Mouse (Mus musculus) intestine, embryonic 15.5 days (tissue): Measurements from ENCODE around the gene Morc1. TPM values are rescaled to one million over a fixed set of nuclear protein-coding genes. Genes with fewer than 3 reads are reported as not detected.

Source experiments
- ATAC-seq: fragments of 200-750 bp; cut with Nextera tagmentation; 2 replicates; pipeline ENCODE4 v1.8.0; 2017; ENCODE audit warnings: moderate TSS enrichment, moderate library complexity
- H3K27ac ChIP-seq: fragments of 300-500 bp; sonication (generic); 2 replicates; pipeline ENCODE4 v1.5.1; 2015; ENCODE audit warnings: mild to moderate bottlenecking, inconsistent platforms
- H3K27me3 ChIP-seq: fragments of 300-500 bp; sonication (generic); replicated peaks from 2 replicates; pipeline ENCODE4 v1.6.1; 2015; ENCODE audit warnings: inconsistent platforms
- H3K36me3 ChIP-seq: fragments of 300-500 bp; sonication (generic); 2 replicates; pipeline ENCODE4 v1.6.1; 2015; ENCODE audit warnings: inconsistent platforms
- H3K4me1 ChIP-seq: fragments of 300-500 bp; sonication (generic); replicated peaks from 2 replicates; pipeline ENCODE4 v1.6.1; 2015; ENCODE audit warnings: inconsistent platforms
- H3K4me2 ChIP-seq: fragments of 300-500 bp; sonication (generic); replicated peaks from 2 replicates; pipeline ENCODE4 v1.6.1; 2015; ENCODE audit warnings: mild to moderate bottlenecking, inconsistent platforms
- H3K4me3 ChIP-seq: fragments of 300-500 bp; sonication (generic); replicated peaks from 2 replicates; pipeline ENCODE4 v1.5.1; 2015; ENCODE audit warnings: inconsistent platforms
- H3K9ac ChIP-seq: fragments of 300-500 bp; sonication (generic); 2 replicates; pipeline ENCODE4 v1.6.1; 2015; ENCODE audit warnings: inconsistent platforms
- H3K9me3 ChIP-seq: fragments of 300-500 bp; sonication (generic); 2 replicates; pipeline ENCODE4 v1.6.1; 2016; ENCODE audit warnings: inconsistent platforms
- WGBS: fragments of 180-500 bp; shearing (Covaris S2); methylation state at CpG from one replicate; pipeline ENCODE4 v1.1.7; 2015; 5-methylcytosine and 5-hydroxymethylcytosine counted together
- polyA plus RNA-seq: library from polyadenylated mRNA; unstranded; fragments of >200 nt; fragmentation: Nextera tagmentation; extraction: Ambion mirVana; gene quantifications from 2 replicates; pipeline ENCODE4 v1.2.1, GENCODE M21; 2015

The Morc1 gene
- polyA plus RNA-seq = 0.06 and 0.15 TPM in 2 replicates

DNA sequence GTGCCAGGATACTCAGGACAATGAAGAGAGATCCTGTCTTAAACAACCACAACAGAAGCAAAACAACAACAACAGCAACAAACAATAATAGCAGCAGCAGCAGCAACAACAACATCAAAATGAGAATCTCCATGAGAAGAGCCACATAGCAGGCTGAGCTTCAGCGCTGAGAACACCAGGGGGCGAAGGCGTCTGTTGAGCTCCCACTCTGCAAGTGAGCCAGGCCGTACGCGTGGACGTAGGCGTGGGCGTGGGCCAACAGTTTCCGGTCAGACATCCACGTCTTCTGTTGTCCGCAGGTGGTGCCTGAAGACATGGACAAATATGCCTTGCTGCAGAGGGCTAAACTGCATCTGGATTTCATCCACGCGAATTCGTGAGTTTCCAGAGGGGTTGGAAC lies at the start of gene Morc1:
Gene Morc1 (plus strand): TSS at position 211 of the 400 bp plus-strand sequence.
- no peaks in the 10 kb centered on the region for H3K27me3 ChIP-seq
- H3K27ac ChIP-seq = no peak within 1 kb of the TSS
- H3K9ac ChIP-seq = no peak within 1 kb of the TSS
- H3K4me2 ChIP-seq = no peak within 1 kb of the TSS
- 94% methylated on average over 15 of the region's 15 CpGs for WGBS
- no peaks in the 10 kb centered on the region for H3K4me1 ChIP-seq
- no peaks in the 10 kb centered on the region for H3K9me3 ChIP-seq
- ATAC-seq = no peak
- no peaks in the 10 kb centered on the region for H3K36me3 ChIP-seq
- H3K4me3 ChIP-seq = no peak within 1 kb of the TSS

DNA sequence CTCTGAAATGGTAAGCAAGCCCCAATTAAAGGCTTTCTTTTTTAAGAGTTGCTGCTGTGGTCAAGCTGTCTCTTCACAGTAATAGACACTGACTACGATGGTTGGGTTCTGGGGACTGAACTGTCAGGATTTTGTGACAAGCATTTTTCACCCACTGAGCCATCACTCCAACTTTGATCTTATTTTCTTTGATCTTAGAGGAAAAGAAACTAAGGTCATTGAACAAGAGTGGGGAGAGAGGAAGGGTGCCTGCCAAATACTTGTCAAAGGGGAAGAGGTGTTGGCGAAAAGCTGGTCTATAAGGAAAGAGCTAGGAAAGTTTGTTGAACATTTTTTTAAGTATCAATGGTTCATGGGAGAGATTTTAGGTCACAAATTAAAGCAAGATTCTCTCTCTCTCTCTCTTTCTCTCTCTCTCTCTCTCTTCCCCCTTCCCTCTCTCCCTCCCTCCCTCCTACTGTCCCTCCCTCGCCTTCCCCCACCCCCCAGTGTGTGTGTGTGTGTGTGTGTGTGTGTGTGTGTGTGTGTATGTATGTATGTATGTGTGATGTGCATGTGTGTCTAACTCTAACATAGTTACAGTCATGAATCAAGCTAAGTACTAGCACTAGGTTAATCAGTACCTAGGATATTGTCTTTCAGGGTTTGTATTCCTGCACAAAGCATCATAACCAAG lies 47.3 kb upstream of the Morc1 start:
- 73% methylated on average over 3 of the region's 3 CpGs for WGBS
- H3K27me3 ChIP-seq = no peaks in the 10 kb centered on the region
- ATAC-seq = no peak

DNA sequence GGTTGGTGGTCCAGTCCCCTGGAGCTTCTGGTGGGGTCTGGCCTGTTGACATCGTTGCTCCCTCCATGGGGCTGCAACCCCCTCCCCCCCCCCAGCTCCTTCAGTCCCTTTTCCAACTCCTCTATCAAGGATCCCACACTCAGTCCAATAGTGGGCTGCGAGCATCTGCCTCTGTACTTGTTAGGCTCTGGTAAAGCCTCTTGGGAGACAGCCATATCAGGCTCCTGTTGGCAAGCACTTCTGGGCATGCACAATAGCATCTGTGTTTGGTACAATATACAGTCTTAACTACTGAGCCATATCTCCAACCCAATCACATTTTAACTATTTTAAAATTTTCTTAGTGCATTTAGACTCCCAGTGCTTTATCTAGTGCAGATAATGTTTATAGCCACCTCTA lies 44.1 kb upstream of the Morc1 start:
- Histone ChIP-seq H3K4me3 (no peak overlapping the region), H3K36me3 (no peaks in the 10 kb centered on the region), H3K27ac (no peak overlapping the region), H3K9me3 (no peaks in the 10 kb centered on the region), H3K9ac (no peak overlapping the region), H3K4me2 (no peak overlapping the region), H3K27me3 (no peaks in the 10 kb centered on the region), H3K4me1 (no peaks in the 10 kb centered on the region)
- WGBS = 74% methylated on average over 2 of the region's 2 CpGs
- ATAC-seq = no peak

More for the DNA sequence above, 47.3 kb upstream of the Morc1 start:
- no peak overlapping the region for H3K4me3 ChIP-seq
- H3K4me2 ChIP-seq = no peak overlapping the region
- no peaks in the 10 kb centered on the region for H3K36me3 ChIP-seq
- H3K9me3 ChIP-seq = no peaks in the 10 kb centered on the region
- no peak overlapping the region for H3K27ac ChIP-seq
- no peaks in the 10 kb centered on the region for H3K4me1 ChIP-seq
- H3K9ac ChIP-seq = no peak overlapping the region

DNA sequence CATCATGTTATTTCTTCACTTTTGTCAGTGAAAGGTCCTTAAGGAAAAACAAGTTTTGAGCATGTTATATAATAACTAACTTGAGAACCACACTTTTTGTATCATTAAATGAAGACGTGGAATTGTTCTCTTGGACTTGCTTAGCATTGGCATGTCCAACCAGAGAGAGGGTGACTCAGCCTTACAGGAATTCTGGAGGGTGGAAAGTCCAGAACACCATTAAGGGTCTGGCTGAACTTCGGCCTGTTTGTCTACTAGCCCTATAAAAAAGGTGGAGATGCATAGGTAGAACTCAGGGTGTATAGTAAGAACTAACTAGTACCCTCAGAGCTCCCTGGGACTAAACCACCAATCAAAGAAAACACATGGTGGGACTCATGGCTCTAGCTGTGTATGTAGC lies 35.8 kb upstream of the Morc1 start:
- Histone ChIP-seq H3K4me3 (no peak overlapping the region), H3K4me1 (no peaks in the 10 kb centered on the region), H3K4me2 (no peak overlapping the region), H3K9ac (no peak overlapping the region), H3K36me3 (no peaks in the 10 kb centered on the region), H3K9me3 (no peaks in the 10 kb centered on the region), H3K27ac (no peak overlapping the region), H3K27me3 (no peaks in the 10 kb centered on the region)
- 72% methylated on average over 2 of the region's 2 CpGs for WGBS
- peak; percentile 90 for ATAC-seq

DNA sequence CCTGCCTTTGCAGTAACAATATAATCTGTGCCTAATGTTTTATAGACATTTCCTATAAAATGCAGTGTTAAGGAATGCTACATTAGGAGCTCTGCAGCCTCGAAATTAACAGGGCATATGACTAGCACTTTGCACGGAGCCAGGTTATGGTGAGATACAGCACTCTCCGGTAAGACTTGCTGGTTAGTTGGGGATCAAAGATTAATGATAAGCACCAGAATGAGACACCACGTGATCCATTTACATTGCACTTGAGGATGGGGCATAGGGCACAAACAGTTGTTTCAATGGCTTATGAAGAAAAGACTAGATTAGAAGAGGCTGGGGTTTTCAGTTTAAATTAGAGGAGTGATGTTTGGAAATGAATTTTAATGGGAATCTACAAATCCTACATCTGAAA lies 28.1 kb upstream of the Morc1 start:
- no peaks in the 10 kb centered on the region for H3K4me1 ChIP-seq
- H3K27me3 ChIP-seq = no peaks in the 10 kb centered on the region
- WGBS = 52% methylated on average over 4 of the region's 4 CpGs
- 0 out of 2 replicates have a peak overlapping the region, but pooled peaks have one; percentile 27 for H3K27ac ChIP-seq
- H3K4me2 ChIP-seq = no peak overlapping the region
- no peaks in the 10 kb centered on the region for H3K36me3 ChIP-seq
- no peak overlapping the region for H3K9ac ChIP-seq
- peak; percentile 91 for ATAC-seq
- H3K4me3 ChIP-seq = no peak overlapping the region
- H3K9me3 ChIP-seq = no peaks in the 10 kb centered on the region

DNA sequence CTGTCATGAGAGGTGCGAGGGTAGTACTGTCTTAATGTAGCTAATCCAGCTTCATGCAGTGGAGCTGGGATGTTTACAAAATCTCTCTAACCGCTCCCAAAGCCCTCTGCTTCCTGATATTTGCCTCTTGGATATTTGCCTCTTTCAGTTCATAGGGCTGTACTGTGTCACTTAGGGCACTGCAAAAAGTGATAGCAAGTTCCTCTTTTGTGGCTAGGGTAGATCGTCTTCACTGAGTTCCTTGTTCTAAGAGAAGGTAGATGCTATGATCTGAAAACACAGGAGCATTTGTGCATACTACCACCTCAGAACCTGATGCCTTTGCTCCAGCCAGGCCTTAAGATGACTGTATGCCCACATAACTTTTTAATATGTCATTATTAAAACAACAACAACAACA lies 27.6 kb upstream of the Morc1 start:
- WGBS = 52% methylated on average over 3 of the region's 3 CpGs
- no peak overlapping the region for H3K4me3 ChIP-seq
- H3K27ac ChIP-seq = peak overlapping the region; percentile 58
- H3K4me1 ChIP-seq = no peaks in the 10 kb centered on the region
- H3K36me3 ChIP-seq = no peaks in the 10 kb centered on the region
- H3K9me3 ChIP-seq = no peaks in the 10 kb centered on the region
- H3K4me2 ChIP-seq = no peak overlapping the region
- H3K27me3 ChIP-seq = no peaks in the 10 kb centered on the region
- H3K9ac ChIP-seq = no peak overlapping the region
- peak; percentile 56 for ATAC-seq

DNA sequence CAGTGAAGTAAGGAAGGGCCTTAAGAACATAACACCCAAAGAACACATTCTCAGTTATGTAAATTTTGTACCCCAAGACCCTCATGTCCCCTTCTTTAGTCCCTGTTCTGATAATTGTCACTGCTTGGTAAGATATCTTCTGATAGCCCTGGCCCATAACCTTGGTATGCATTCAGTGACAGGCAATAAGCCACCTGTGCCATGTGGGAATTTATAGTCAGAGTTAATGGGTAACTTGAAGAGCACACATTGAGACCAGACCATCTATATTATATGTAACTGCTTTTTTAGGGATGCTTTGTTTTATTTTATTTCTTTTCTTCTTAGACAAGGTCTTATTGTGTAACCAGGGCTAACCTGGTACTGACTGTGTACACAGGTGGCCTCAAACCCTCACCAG lies 27.0 kb upstream of the Morc1 start:
- H3K4me2 ChIP-seq = no peak overlapping the region
- peak overlapping the region; percentile 58 for H3K27ac ChIP-seq
- peak; percentile 82 for ATAC-seq
- H3K27me3 ChIP-seq = no peaks in the 10 kb centered on the region
- H3K4me3 ChIP-seq = no peak overlapping the region
- no peaks in the 10 kb centered on the region for H3K4me1 ChIP-seq
- H3K9me3 ChIP-seq = no peaks in the 10 kb centered on the region
- H3K36me3 ChIP-seq = no peaks in the 10 kb centered on the region
- no peak overlapping the region for H3K9ac ChIP-seq

DNA sequence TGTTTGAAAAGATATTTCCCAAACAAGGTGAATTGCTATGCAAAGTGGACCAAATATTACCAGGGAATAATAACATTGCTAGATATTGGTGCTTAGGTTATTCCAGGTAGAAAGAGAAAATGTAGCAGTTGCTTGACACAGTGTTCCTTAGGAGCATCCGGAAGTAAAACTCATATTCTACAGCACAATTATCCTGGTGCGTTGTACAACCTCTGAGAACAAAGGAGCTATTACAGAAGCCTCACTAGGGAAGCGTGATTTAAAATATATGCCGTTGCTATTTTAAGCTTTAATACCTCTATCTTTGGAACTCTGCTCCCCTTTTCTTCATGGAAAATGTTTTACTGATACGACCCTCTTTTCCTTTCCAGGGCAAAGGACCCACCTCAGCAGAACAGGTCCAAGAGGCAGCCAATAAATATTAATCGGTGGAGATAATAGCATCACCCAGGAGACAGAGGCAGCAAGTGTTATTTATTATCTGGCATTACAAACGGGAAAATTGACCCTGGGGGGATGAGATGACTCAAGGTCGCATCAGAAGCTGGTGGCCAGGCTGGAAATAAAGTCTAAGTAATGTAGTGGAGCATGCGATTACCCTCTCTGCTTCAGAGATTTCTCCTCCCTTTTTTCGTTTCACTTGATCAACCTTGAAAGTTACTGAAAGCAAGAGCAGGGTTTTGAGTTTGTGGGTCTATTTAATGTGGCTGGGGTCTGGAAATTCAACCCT lies 25.2 kb upstream of the Morc1 start:
- Histone ChIP-seq H3K27me3 (no peaks in the 10 kb centered on the region), H3K27ac (no peak overlapping the region), H3K4me2 (no peak overlapping the region), H3K4me1 (peaks cover 9% of the 10 kb centered on the region), H3K36me3 (no peaks in the 10 kb centered on the region), H3K9ac (no peak overlapping the region), H3K9me3 (no peaks in the 10 kb centered on the region), H3K4me3 (no peak overlapping the region)
- ATAC-seq = no peak
- WGBS = 56% methylated on average over 10 of the region's 10 CpGs

DNA sequence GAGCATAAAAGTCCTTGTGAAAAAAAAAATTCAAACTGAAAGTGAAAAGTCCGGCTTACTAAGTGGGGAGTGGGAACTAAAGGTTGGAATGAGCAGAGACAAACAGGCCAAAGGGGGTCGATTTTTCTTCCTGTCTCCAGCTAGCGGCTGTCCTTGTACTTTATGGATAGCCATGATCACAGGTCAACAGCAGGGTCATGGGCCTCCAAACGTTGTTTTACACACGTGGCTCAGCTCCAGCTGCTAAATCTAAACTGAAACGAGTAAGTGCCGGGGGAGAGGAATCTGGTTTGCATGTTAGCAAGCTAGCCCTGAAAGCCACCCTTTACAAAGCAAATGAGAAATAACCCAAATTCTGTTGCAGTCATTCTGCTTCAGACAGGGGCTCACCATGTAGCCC lies 21.5 kb upstream of the Morc1 start:
- Histone ChIP-seq H3K4me1 (peaks cover 9% of the 10 kb centered on the region), H3K9ac (no peak overlapping the region), H3K4me2 (peak overlapping the region; percentile 37), H3K27me3 (no peaks in the 10 kb centered on the region), H3K27ac (no peak overlapping the region), H3K9me3 (no peaks in the 10 kb centered on the region), H3K4me3 (no peak overlapping the region), H3K36me3 (no peaks in the 10 kb centered on the region)
- ATAC-seq = peak; percentile 2; the same call in 1 of the 2 replicates
- WGBS = 19% methylated on average over 7 of the region's 7 CpGs

DNA sequence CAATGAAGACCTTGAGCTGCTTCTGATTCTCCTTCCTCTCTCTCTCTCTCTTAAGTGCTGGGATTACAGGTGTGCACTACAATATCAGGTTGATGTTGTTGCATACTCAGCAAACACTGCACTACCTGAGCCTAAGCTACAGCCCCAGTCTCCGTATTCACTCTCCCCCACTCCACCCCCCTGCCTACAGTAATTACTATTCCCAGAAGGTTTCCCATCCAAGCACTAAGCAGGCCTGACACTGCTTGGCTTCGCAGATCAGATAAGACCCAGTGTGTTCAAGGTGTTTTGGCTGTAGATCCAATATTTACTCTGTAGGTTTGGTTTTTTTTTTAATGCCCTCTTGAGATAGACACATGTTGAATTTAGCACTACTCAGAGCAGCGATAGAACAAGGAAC lies 20.9 kb upstream of the Morc1 start:
- 33% methylated on average over 3 of the region's 3 CpGs for WGBS
- peak overlapping the region; percentile 37 for H3K4me2 ChIP-seq

DNA sequence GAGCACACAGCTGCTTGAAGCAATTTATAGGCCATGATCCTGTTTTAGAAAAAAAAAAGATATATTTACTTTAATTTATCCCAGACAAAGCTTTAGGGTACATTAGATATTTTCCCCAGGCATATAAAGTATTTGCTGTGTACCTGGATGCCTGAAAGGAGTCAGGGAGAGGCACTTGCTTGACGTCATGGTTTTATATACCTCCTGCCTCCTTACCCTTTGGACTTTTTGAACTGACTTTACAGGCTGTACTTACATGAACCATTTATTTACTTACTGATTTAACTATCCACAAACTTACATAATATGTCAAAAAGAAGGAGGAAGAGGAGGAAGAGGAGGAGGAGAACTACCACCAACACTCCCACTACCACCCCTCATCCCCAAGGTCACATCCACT lies 18.8 kb upstream of the Morc1 start, which contains the start of gene Gm5485:
Gene Gm5485 (minus strand): TSS at position 171 of the 400 bp plus-strand sequence.
- H3K9me3 ChIP-seq = no peaks in the 10 kb centered on the region
- WGBS = 47% methylated on average over 1 of the region's 1 CpGs
- ATAC-seq = peak; percentile 90

More for the DNA sequence above, 20.9 kb upstream of the Morc1 start:
- Histone ChIP-seq H3K27ac (no peak overlapping the region), H3K4me3 (no peak overlapping the region), H3K4me1 (peaks cover 9% of the 10 kb centered on the region), H3K36me3 (no peaks in the 10 kb centered on the region), H3K9ac (no peak overlapping the region), H3K27me3 (no peaks in the 10 kb centered on the region), H3K9me3 (no peaks in the 10 kb centered on the region)
- peak; percentile 63 for ATAC-seq

DNA sequence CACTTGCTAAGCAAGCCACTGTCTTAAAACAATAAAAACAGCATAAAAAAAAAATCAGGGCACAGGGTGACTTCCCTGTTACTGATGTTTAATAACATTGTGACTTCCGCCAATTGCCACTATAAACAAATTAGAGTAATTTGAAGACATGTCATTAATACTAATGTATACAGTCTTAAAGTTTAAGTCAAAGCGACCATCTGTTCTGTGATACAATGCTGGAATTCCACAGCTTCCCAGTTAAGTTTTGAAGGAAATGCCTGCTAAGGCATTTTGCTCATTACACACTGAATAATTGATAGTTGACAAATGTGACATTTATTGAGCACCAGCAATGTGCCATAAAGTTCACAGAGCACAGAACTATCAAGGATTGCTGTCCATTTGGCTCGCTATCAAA lies 12.5 kb upstream of the Morc1 start:
- no peak for ATAC-seq
- H3K4me1 ChIP-seq = no peaks in the 10 kb centered on the region
- H3K27ac ChIP-seq = no peak overlapping the region
- H3K36me3 ChIP-seq = no peaks in the 10 kb centered on the region
- no peak overlapping the region for H3K4me3 ChIP-seq
- no peak overlapping the region for H3K4me2 ChIP-seq
- no peaks in the 10 kb centered on the region for H3K9me3 ChIP-seq
- 40% methylated on average over 3 of the region's 3 CpGs for WGBS
- H3K27me3 ChIP-seq = no peaks in the 10 kb centered on the region
- no peak overlapping the region for H3K9ac ChIP-seq

More for the DNA sequence above, 18.8 kb upstream of the Morc1 start, which contains the start of gene Gm5485:
- peaks cover 9% of the 10 kb centered on the region for H3K4me1 ChIP-seq
- no peaks in the 10 kb centered on the region for H3K36me3 ChIP-seq
- no peaks in the 10 kb centered on the region for H3K27me3 ChIP-seq
- H3K4me3 ChIP-seq = no peak within 1 kb of the TSS
- no peak within 1 kb of the TSS for H3K9ac ChIP-seq
- no peak within 1 kb of the TSS for H3K4me2 ChIP-seq
- no peak within 1 kb of the TSS for H3K27ac ChIP-seq

DNA sequence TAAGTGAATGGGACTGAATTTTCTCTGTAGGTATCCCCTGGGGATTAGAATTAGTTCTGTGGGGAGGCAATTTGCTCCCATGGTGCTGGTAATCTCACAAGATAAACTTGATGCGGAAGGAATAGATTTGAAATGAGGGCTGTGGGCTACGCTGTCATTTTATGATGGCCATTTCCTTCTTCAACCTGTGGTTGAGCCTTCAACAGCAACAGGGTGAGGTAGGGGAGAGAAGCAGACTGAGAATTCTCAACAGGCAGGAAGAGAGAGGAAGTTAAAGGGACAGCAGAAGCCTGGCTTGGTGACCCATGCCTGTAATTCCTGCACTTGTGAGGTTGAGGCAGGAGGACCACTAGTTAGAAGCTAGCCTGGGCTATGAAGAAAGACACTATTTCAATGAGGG lies 12.0 kb upstream of the Morc1 start:
- Histone ChIP-seq H3K4me3 (no peak overlapping the region), H3K4me1 (no peaks in the 10 kb centered on the region), H3K9me3 (no peaks in the 10 kb centered on the region), H3K27ac (no peak overlapping the region), H3K36me3 (no peaks in the 10 kb centered on the region), H3K4me2 (no peak overlapping the region), H3K9ac (no peak overlapping the region), H3K27me3 (no peaks in the 10 kb centered on the region)
- no peak for ATAC-seq
- WGBS = 57% methylated on average over 2 of the region's 2 CpGs
